Mouse (Mus musculus) midbrain, postnatal 0 days (tissue): ENCODE measurements at regions not wholly inside any gene's neighbourhood (a gene's known extent, or its start where the extent isn't known, plus 50 kb on each side); places are given as distances from the start of the nearest gene placed in this dataset.
A peak's percentile ranks its signal among the peaks of the same experiment; 100 is the strongest.
"Not testable (repeated sequence)": the region's sequence is repeated elsewhere in the genome, so short reads cannot be mapped to it uniquely, and the experiment has no call there.

ENCODE experiments used
- ATAC-seq: fragments of 200-750 bp; cut with Nextera tagmentation; 2 replicates; pipeline ENCODE4 v1.8.0; 2017; ENCODE audit warnings: moderate number of reproducible peaks, mild to moderate bottlenecking, moderate TSS enrichment, moderate library complexity; ENCODE audit not compliant: low FRiP score
- DNase-seq: peaks from one replicate; pipeline ENCODE4 v3.0.0-alpha.2; 2015; ENCODE audit warnings: low spot score
- H3K27ac ChIP-seq: fragments of 300-500 bp; sonication (generic); 2 replicates; pipeline ENCODE4 v1.5.1; 2014; ENCODE audit warnings: low read depth, mild to moderate bottlenecking, low read length, mixed read lengths
- H3K27me3 ChIP-seq: fragments of 300-500 bp; sonication (generic); 2 replicates; pipeline ENCODE4 v1.6.1; 2014; ENCODE audit warnings: low read length, control low read depth, mixed read lengths; ENCODE audit not compliant: insufficient read depth
- H3K36me3 ChIP-seq: fragments of 300-500 bp; sonication (generic); 2 replicates; pipeline ENCODE4 v1.6.1; 2014; ENCODE audit warnings: low read length, control low read depth, mixed read lengths; ENCODE audit not compliant: insufficient read depth
- H3K4me1 ChIP-seq: fragments of 300-500 bp; sonication (generic); 2 replicates; pipeline ENCODE4 v1.6.1; 2014; ENCODE audit warnings: mild to moderate bottlenecking, control low read depth, antibody characterized with exemption, low read length, mixed read lengths; ENCODE audit not compliant: insufficient read depth
- H3K4me2 ChIP-seq: fragments of 300-500 bp; sonication (generic); 2 replicates; pipeline ENCODE4 v1.6.1; 2014; ENCODE audit warnings: low read depth, mild to moderate bottlenecking, low read length, mixed read lengths; ENCODE audit not compliant: poor library complexity, severe bottlenecking
- H3K4me3 ChIP-seq: fragments of 300-500 bp; sonication (generic); 2 replicates; pipeline ENCODE4 v1.5.1; 2014; ENCODE audit warnings: low read depth, mild to moderate bottlenecking, low read length, moderate library complexity
- H3K9ac ChIP-seq: fragments of 300-500 bp; sonication (generic); replicated peaks from 2 replicates; pipeline ENCODE4 v1.6.1; 2014; ENCODE audit warnings: mild to moderate bottlenecking, low read length, moderate library complexity, mixed read lengths; ENCODE audit not compliant: poor library complexity, severe bottlenecking
- H3K9me3 ChIP-seq: fragments of 300-500 bp; sonication (generic); 2 replicates; pipeline ENCODE4 v1.6.1; 2016; ENCODE audit warnings: low read length, control low read depth
- CTCF ChIP-seq: IDR thresholded peaks from 2 replicates; pipeline ENCODE4 v1.5.1; 2016; ENCODE audit warnings: antibody characterized with exemption, mild to moderate bottlenecking
- WGBS: fragments of 180-500 bp; shearing (Covaris S2); extraction: QIAGEN DNeasy Blood & Tissue Kit; methylation state at CpG from one replicate; pipeline ENCODE4 v1.1.7; 2014; 5-methylcytosine and 5-hydroxymethylcytosine counted together

DNA sequence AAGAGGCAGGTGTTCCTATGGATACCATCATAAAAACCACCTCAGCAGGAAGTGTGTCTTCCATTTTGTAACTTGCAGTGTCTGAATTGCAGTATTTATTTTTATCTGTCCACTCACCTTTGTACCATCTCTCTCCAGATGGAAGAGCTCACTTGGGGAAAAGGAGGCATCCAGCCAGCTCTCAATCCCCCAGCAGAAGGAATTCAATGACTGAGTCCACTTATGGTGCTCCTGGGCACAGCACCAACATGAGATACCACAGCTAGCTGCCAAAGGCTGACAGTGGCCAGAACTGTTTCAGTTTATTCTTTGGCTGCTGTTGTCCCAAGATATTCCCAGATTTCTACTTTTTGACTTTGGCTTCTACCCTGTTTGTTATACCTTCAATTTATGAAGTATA is 136.6 kb upstream of the Rps6ka3 start:
- H3K9me3 ChIP-seq: no peaks in the 10 kb centered on the region
- H3K4me3 ChIP-seq: no peak overlapping the region
- no peaks in the 10 kb centered on the region for H3K27me3 ChIP-seq
- no peak overlapping the region for H3K9ac ChIP-seq
- ATAC-seq (no peak), DNase-seq (peak; percentile 36)
- no peak overlapping the region for H3K4me2 ChIP-seq
- no peak overlapping the region for H3K27ac ChIP-seq
- no peaks in the 10 kb centered on the region for H3K4me1 ChIP-seq
- no peaks in the 10 kb centered on the region for H3K36me3 ChIP-seq
- TF ChIP-seq CTCF: no peak

DNA sequence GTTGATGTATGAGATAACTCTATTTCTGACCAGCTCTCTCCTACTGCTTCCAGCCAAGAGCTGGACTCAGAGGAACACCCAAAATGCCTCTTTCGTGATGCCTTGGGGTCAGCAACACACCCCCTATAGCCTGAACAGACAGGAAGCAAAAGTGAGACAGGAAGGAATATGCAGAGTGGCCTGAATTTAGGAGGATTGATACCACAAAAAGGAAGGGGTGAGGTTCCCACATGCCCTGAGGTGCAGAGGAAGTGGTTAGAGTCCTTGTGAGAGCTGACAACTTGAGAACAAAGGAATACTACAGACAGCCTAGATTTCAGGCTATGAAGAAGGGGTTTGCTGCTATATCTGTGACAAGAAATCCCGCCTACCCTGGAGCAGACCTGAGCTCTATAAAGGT is 129.6 kb upstream of the Rps6ka3 start:
- no peak overlapping the region for H3K4me3 ChIP-seq
- H3K9ac ChIP-seq: no peak overlapping the region
- H3K27ac ChIP-seq: no peak overlapping the region
- H3K4me2 ChIP-seq: no peak overlapping the region
- no peaks in the 10 kb centered on the region for H3K9me3 ChIP-seq
- H3K27me3 ChIP-seq: no peaks in the 10 kb centered on the region
- H3K4me1 ChIP-seq: no peaks in the 10 kb centered on the region
- TF ChIP-seq CTCF: no peak
- H3K36me3 ChIP-seq: no peaks in the 10 kb centered on the region
- 80% methylated on average over 2 of the region's 2 CpGs for WGBS
- no peak for ATAC-seq
- DNase-seq: no peak

DNA sequence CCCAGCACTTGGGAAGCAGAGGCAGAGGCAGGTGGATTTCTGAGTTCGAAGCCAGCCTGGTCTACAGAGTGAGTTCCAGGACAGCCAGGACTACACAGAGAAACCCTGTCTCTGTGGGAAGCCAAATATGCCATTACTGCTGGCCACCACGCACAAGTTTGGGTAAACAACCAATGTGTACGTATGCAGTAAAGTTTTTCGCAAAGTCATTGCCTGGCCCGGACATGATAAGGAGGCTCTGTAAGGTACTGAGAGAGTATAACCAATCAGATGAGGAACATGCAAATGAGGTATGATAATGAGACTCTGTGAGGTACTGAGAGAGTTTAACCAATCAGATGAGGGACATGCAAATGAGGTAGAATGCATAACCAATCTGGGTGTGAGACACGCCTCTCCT is 99.5 kb upstream of the Rps6ka3 start:
- H3K4me1 ChIP-seq, H3K4me3 ChIP-seq, H3K9me3 ChIP-seq, H3K4me2 ChIP-seq, ATAC-seq, DNase-seq, H3K27ac ChIP-seq, H3K27me3 ChIP-seq, H3K36me3 ChIP-seq, H3K9ac ChIP-seq: not testable (repeated sequence)
- WGBS: 96% methylated on average over 6 of the region's 6 CpGs

DNA sequence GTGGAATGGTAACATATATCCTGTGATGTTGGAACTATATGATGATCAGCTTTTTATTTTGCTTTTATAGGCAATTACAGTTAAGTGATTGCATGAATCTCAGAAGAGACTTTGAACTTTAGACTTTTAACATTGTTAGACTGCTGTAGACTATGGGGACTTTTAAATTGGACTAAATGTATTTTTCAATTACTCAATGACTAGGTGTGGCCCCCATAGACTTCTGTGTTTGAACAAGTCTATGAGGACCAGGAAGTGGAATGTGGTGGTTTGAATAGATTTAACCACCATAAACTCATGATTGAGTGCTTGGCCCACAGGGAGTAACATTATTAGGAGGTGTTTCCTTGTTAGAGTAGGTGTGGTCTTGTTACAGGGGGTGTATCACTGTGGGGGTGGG is 93.9 kb upstream of the Rps6ka3 start:
- no peaks in the 10 kb centered on the region for H3K4me1 ChIP-seq
- H3K27me3 ChIP-seq: no peaks in the 10 kb centered on the region
- H3K36me3 ChIP-seq: no peaks in the 10 kb centered on the region
- H3K27ac ChIP-seq: no peak overlapping the region
- TF ChIP-seq CTCF: no peak
- DNase-seq: no peak
- no peak overlapping the region for H3K4me3 ChIP-seq
- ATAC-seq: no peak
- no peaks in the 10 kb centered on the region for H3K9me3 ChIP-seq
- no peak overlapping the region for H3K4me2 ChIP-seq
- no peak overlapping the region for H3K9ac ChIP-seq

DNA sequence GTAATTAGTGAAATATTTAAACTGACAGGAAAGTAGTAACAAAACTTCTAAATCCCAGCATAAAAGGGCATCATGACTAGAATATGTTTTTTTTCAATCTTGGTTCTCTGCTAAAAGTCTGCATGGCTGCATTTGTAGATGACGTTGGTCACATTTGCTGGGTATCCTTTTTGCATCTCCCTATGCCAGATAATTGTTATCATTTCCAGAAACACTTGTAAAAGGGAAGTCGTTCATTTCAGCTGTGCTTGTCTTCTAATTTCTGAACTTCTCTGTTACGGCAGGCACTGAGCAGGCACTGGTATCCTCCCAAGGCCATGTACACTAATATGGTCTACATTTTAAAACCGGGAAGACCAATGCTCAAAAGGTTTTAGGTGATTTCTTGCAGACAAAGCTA is 69.6 kb upstream of the Rps6ka3 start:
- H3K27ac ChIP-seq: no peak overlapping the region
- ATAC-seq: no peak

DNA sequence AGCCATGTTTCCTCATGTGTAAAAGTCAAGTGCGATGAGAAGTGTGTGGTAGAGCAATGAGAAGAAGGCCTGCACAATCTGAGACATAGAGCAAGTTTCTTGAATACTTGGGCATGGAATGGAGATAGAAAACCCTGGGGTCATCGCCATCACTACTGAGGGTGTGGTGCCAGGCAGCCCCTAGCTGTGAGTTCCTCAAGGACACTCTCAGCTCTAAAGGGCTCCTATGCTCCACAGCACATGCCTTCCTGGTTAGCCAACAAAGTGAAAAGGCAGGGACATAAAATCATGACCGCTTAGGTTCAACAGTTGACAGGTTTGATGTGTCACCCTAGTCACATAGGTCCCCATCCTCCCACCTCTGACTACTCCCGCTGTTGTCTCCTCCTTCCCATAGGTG is 66.8 kb upstream of the Rps6ka3 start:
- ATAC-seq: no peak
- no peak for DNase-seq
- Histone ChIP-seq H3K36me3 (no peaks in the 10 kb centered on the region), H3K4me1 (no peaks in the 10 kb centered on the region), H3K9ac (no peak overlapping the region), H3K27me3 (no peaks in the 10 kb centered on the region), H3K4me2 (no peak overlapping the region), H3K9me3 (no peaks in the 10 kb centered on the region), H3K4me3 (no peak overlapping the region), H3K27ac (no peak overlapping the region)
- TF ChIP-seq CTCF: no peak
- 86% methylated on average over 4 of the region's 4 CpGs for WGBS

More for the DNA sequence above, 69.6 kb upstream of the Rps6ka3 start:
- no peak for DNase-seq
- WGBS: 75% methylated on average over 4 of the region's 4 CpGs
- H3K36me3 ChIP-seq: no peaks in the 10 kb centered on the region
- no peak overlapping the region for H3K4me2 ChIP-seq
- no peak overlapping the region for H3K9ac ChIP-seq
- no peaks in the 10 kb centered on the region for H3K4me1 ChIP-seq
- no peaks in the 10 kb centered on the region for H3K27me3 ChIP-seq
- TF ChIP-seq CTCF: no peak
- no peaks in the 10 kb centered on the region for H3K9me3 ChIP-seq
- H3K4me3 ChIP-seq: no peak overlapping the region

DNA sequence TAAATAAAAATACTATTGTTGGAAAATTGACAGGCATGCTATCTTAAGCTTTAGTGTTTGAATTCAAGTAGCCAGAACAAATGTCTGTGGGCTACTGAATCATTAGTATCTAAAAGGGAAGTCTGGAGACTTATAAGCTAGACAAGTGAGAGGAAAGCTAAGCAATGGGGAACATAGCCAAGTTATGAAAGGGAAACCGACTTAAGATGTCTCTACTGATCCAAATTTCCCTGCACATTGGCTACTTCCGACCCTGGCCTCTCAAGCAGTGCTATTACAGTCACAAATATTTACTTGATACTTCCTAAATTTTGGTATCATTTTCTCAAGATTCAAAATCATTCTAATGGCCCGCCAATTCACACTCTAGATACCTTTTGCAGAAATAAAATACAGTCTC is 65.4 kb upstream of the Rps6ka3 start:
- Histone ChIP-seq H3K4me3 (no peak overlapping the region), H3K9ac (no peak overlapping the region), H3K36me3 (no peaks in the 10 kb centered on the region), H3K27me3 (no peaks in the 10 kb centered on the region), H3K27ac (no peak overlapping the region), H3K9me3 (no peaks in the 10 kb centered on the region), H3K4me1 (no peaks in the 10 kb centered on the region), H3K4me2 (no peak overlapping the region)
- ATAC-seq (no peak), DNase-seq (no peak)
- TF ChIP-seq CTCF: no peak
- WGBS: 81% methylated on average over 3 of the region's 3 CpGs
